Mouse (Mus musculus) spleen, adult 12 weeks (tissue): ENCODE data around the gene Hist1h4d.
"Not testable (repeated sequence)": the region's sequence is repeated elsewhere in the genome, so short reads cannot be mapped to it uniquely, and the experiment has no call there.

Source experiments
- DNase-seq: peaks from one replicate; pipeline ENCODE4 v3.0.0; 2022; ENCODE audit warnings: low spot score

Gene Hist1h4d

GRCm38 (mm10) chr13:23581408-23582218 is at the start of gene Hist1h4d:
TSS of gene Hist1h4d (plus strand) at chr13:23581598.
- peak; percentile 97 for DNase-seq

- DNase-seq = no peak
Observed at GRCm38 (mm10) chr13:23532262-23533075, 48.9 kb upstream of the Hist1h4d start.

- peak; percentile 75 for DNase-seq
Observed at GRCm38 (mm10) chr13:23533560-23534367, 47.6 kb upstream of the Hist1h4d start, which contains the start of gene Hist1h2af. TSS of gene Hist1h2af (plus strand) at chr13:23533906.

- DNase-seq = peak; percentile 46
Observed at GRCm38 (mm10) chr13:23534368-23535131, 46.8 kb upstream of the Hist1h4d start.

- DNase-seq = peak; percentile 80
Observed at GRCm38 (mm10) chr13:23535137-23536075, 46.0 kb upstream of the Hist1h4d start, which contains the start of gene Hist1h3g. TSS of gene Hist1h3g (plus strand) at chr13:23535422.

GRCm38 (mm10) chr13:23536076-23536822 is 45.1 kb upstream of the Hist1h4d start:
- DNase-seq = no peak

- no peak for DNase-seq
Observed at GRCm38 (mm10) chr13:23537006-23537710, 44.2 kb upstream of the Hist1h4d start.

- DNase-seq = no peak
Observed at GRCm38 (mm10) chr13:23538249-23538648, 43.1 kb upstream of the Hist1h4d start.

- not testable (repeated sequence) for DNase-seq
Observed at GRCm38 (mm10) chr13:23539821-23540220, 41.6 kb upstream of the Hist1h4d start.

GRCm38 (mm10) chr13:23541497-23541896 is 39.9 kb upstream of the Hist1h4d start:
- DNase-seq = no peak

GRCm38 (mm10) chr13:23542225-23542980 is 39.0 kb upstream of the Hist1h4d start:
- DNase-seq = not testable (repeated sequence)

GRCm38 (mm10) chr13:23542999-23543607 is 38.3 kb upstream of the Hist1h4d start, which contains the start of gene Hist1h2bh:
TSS of gene Hist1h2bh (minus strand) at chr13:23543392.
- peak; percentile 77 for DNase-seq

- DNase-seq = peak; percentile 79
Observed at GRCm38 (mm10) chr13:23543965-23544786, 37.2 kb upstream of the Hist1h4d start, which contains the start of gene Hist1h3f. TSS of gene Hist1h3f (plus strand) at chr13:23544052.

- not testable (repeated sequence) for DNase-seq
Observed at GRCm38 (mm10) chr13:23544787-23545120, 36.6 kb upstream of the Hist1h4d start.

GRCm38 (mm10) chr13:23546694-23547093 is 34.7 kb upstream of the Hist1h4d start:
- DNase-seq = no peak

GRCm38 (mm10) chr13:23550761-23551145 is 30.6 kb upstream of the Hist1h4d start:
- no peak for DNase-seq
